Mouse (Mus musculus) liver, embryonic 14.5 days (tissue): ENCODE results near the gene Lims1.

Experiments used
- CTCF ChIP-seq: IDR thresholded peaks from 2 replicates; pipeline ENCODE4 v1.5.1; 2016; ENCODE audit warnings: antibody characterized with exemption, low read depth, control low read depth
- EP300 ChIP-seq: IDR thresholded peaks from 2 replicates; pipeline ENCODE4 v1.6.1; 2016; ENCODE audit warnings: antibody characterized with exemption, low read depth

- peak; percentile 46 for TF ChIP-seq CTCF
- TF ChIP-seq EP300: no peak
These were observed 82.7 kb downstream of the Lims1 start for GRCm38 (mm10) chr10:58405949-58406305.
